Mouse (Mus musculus): Measurements from ENCODE around the gene Ntng1.

DNA sequence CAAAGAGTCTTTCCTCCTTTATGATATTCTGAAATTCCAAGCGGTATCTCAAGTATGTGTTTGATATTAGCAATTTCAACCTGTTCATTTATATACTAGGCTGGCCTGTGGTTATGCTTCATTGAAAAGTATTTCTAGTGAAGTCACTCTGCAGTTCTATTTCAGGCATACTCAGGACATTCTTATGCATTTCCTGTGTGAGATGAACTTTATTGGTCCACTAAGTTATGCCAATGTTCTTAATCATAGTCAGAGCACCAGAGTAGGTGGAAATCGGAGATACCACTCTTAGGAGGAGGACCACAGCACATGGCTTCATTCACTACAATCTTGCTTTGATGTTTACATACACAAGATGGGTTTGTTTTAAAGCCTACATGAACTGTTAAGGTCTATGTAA, 99.6 kb downstream of the Ntng1 start:
- TF ChIP-seq POLR2A (IDR thresholded peaks at IDR 0.05; ENCODE audit: low read depth, low read length): no peak
- TF ChIP-seq CTCF (IDR thresholded peaks at IDR 0.05; ENCODE audit: extremely low read depth, insufficient read depth, insufficient read length, insufficient replicate concordance): no peak
